Mouse (Mus musculus): ENCODE results near the gene Kcnma1.

DNA sequence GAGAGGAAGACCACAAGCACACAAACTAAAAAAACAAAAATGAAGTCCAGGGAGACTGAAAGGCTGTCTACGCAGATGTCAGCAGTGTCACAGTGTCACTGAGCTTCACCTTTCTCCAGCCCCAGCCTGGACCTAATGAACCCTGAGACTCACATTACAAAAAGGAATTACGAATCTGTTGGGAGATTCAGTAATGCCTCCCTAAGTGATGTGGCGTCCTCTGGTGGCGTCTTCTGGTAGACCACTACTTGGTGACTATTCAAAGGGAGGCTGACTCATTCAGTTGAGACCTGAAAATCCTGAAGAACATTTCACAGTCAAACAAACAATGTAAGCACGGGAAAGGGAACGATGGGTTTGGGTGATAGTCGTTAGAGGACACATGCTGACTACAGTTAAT lies 6.0 kb downstream of the Kcnma1 start:
- TF ChIP-seq POLR2A (IDR thresholded peaks at IDR 0.05; ENCODE audit: borderline replicate concordance, control insufficient read depth, low read depth, low read length) = no peak
- TF ChIP-seq CTCF (IDR thresholded peaks at IDR 0.05; ENCODE audit: control insufficient read depth, insufficient read depth, low read length) = no peak
